Mouse (Mus musculus) myocyte (in vitro differentiated cells): ENCODE results near the gene Slc39a12.

Experiments
- MAX ChIP-seq: IDR thresholded peaks from one replicate; pipeline ENCODE4 v1.6.1; 2011; ENCODE audit warnings: low read depth, mild to moderate bottlenecking, control low read depth
- MYOD1 ChIP-seq, 3 experiments: IDR thresholded peaks; one replicate each; pipeline ENCODE4 v1.6.1; 2011; ENCODE audit warnings: control low read depth in 2 of 3, low read depth in 2 of 3, mild to moderate bottlenecking in 2 of 3, moderate library complexity in 1 of 3; ENCODE audit not compliant: insufficient read length in 2 of 3, control insufficient read depth in 1 of 3
- MYOG ChIP-seq, 3 experiments: IDR thresholded peaks; one replicate each; pipeline ENCODE4 v1.6.1; 2011; ENCODE audit warnings: control low read depth in 2 of 3, low read depth in 2 of 3, mild to moderate bottlenecking in 2 of 3; ENCODE audit not compliant: insufficient read length in 2 of 3, control insufficient read depth in 1 of 3, insufficient read depth in 1 of 3
- POLR2A ChIP-seq: IDR thresholded peaks from one replicate; pipeline ENCODE4 v1.6.1; 2011; ENCODE audit warnings: low read depth, mild to moderate bottlenecking, control low read depth, moderate library complexity; ENCODE audit not compliant: insufficient read length
- POLR2AphosphoS2 ChIP-seq: IDR thresholded peaks from one replicate; pipeline ENCODE4 v1.6.1; 2011; ENCODE audit warnings: low read depth, control low read depth; ENCODE audit not compliant: insufficient read length
- REST ChIP-seq: IDR thresholded peaks from one replicate; pipeline ENCODE4 v1.6.1; 2011; ENCODE audit warnings: mild to moderate bottlenecking, control low read depth, moderate library complexity; ENCODE audit not compliant: insufficient read depth, insufficient read length
- TCF12 ChIP-seq: IDR thresholded peaks from one replicate; pipeline ENCODE4 v1.6.1; 2011; ENCODE audit warnings: mild to moderate bottlenecking, control low read depth; ENCODE audit not compliant: poor library complexity, insufficient read depth, severe bottlenecking
- TCF3 ChIP-seq: IDR thresholded peaks from one replicate; pipeline ENCODE4 v1.6.1; 2011; ENCODE audit warnings: low read depth, control low read depth; ENCODE audit not compliant: insufficient read length
- USF1 ChIP-seq: IDR thresholded peaks from one replicate; pipeline ENCODE4 v1.6.1; 2011; ENCODE audit warnings: low read depth, mild to moderate bottlenecking, control low read depth, moderate library complexity

- TF ChIP-seq TCF3: no peak
- no peak for TF ChIP-seq MAX
- no peak for TF ChIP-seq POLR2A
- TF ChIP-seq USF1: no peak
- no peak for TF ChIP-seq POLR2AphosphoS2
- TF ChIP-seq MYOG (IDR thresholded peaks at IDR 0.05; ENCODE audit: control insufficient read depth in 1 of 3, insufficient read depth in 1 of 3, insufficient read length in 2 of 3, low read depth in 2 of 3): no peak
- no peak for TF ChIP-seq TCF12
- TF ChIP-seq REST: no peak
- TF ChIP-seq MYOD1 (IDR thresholded peaks at IDR 0.05; ENCODE audit: control insufficient read depth in 1 of 3, insufficient read length in 2 of 3, low read depth in 2 of 3): no peak
These were observed 40.9 kb downstream of the Slc39a12 start for GRCm38 (mm10) chr2:14428987-14429386.
